Mouse (Mus musculus): Measurements from ENCODE around the gene Spag7.

GRCm38 (mm10) chr11:70666687-70667086 lies 2.5 kb downstream of the Spag7 start:
- no peak for TF ChIP-seq POLR2A (IDR thresholded peaks at IDR 0.05; ENCODE audit: control insufficient read depth, extremely low read depth, insufficient read depth, low read length, poor library complexity)
- no peak for TF ChIP-seq CTCF (IDR thresholded peaks at IDR 0.05; ENCODE audit: borderline replicate concordance, control insufficient read depth, extremely low read depth, insufficient read depth, low read length, poor library complexity)

All from thymus, adult 2 months (tissue).